Comparison of ENCODE assay signal across 14 mouse cellular contexts in the genomic region with DNA sequence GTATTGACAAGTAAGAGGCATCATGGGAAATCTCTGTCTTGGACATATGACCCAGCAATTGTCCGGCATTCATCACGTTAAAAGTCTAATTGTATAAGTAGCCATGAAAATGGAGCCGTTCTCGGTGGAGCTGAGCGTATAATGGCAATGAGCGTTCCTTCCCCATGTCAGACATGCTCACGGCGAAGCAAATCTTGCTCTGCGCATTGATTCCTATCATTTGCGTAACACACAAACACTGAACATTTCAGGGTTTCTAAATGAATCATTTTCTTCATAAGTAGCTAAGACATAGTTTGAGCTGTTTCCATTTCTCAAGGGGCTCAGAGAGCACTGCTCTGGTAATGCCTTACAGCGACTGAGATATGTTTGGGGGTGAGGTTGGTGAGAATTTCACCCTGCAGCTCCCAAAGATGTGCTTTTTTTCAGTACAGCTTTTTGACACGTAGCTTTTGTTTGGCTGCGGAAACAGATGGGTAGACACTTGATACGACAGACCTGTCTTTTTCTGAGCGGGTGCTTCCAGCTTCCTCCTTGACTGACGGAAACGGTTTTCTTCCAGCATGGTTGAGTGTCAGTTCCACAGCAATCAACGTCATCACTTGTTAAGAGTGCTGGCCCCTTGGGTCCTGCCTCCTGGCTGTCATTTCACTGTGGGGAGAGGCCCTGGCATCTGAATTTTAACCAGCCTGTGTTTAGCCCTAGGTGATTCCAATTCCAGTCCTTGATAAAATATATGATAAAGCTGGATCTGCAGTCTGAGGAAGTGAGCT.
DNase-seq lines count a peak whose midpoint lies in the region; ATAC-seq and TF ChIP-seq lines count a peak whose summit lies in the region.
"Had no signal": no experiment of that assay in that cellular context is flagged by ENCODE, and none has a peak within 500 bp of the region (broad histone marks: within the 10 kb centered on the region; RNA-seq: fewer than 3 reads in every experiment).

No protein-coding gene starts in this region.

- TF ChIP-seq CTCF in brain, embryonic 14.5 days (IDR thresholded peaks at IDR 0.05; ENCODE audit: borderline replicate concordance, extremely low read depth, insufficient read depth, insufficient read length), result no peak
- TF ChIP-seq CTCF in midbrain, postnatal 0 days (IDR thresholded peaks at IDR 0.05), result no peak

- H3K4me3 ChIP-seq in hindbrain, embryonic 11.5 days (ENCODE audit: low read depth, low read length), result no peak overlapping the region
- H3K4me3 ChIP-seq in midbrain, postnatal 0 days (ENCODE audit: low read depth, low read length), result no peak overlapping the region
- H3K4me3 ChIP-seq: embryonic facial prominence, embryonic 13.5 days; megakaryocyte, embryonic 14.5 days had no signal

- H3K9me3 ChIP-seq in hindbrain, embryonic 11.5 days (ENCODE audit: control insufficient read depth, low read length), result no peaks in the 10 kb centered on the region
- H3K9me3 ChIP-seq in midbrain, postnatal 0 days (ENCODE audit: low read length), result no peaks in the 10 kb centered on the region
- H3K9me3 ChIP-seq: embryonic facial prominence, embryonic 13.5 days; megakaryocyte, embryonic 14.5 days had no signal

- H3K9ac ChIP-seq in hindbrain, embryonic 11.5 days (ENCODE audit: low read depth, low read length), result no peak overlapping the region
- H3K9ac ChIP-seq in midbrain, postnatal 0 days (replicated peaks; ENCODE audit: low read length, poor library complexity, severe bottlenecking), result no peak overlapping the region
- H3K9ac ChIP-seq: embryonic facial prominence, embryonic 13.5 days had no signal

- H3K36me3 ChIP-seq in hindbrain, embryonic 11.5 days (ENCODE audit: control insufficient read depth, insufficient read depth, low read length), result no peaks in the 10 kb centered on the region
- H3K36me3 ChIP-seq in midbrain, postnatal 0 days (ENCODE audit: insufficient read depth, low read length), result no peaks in the 10 kb centered on the region
- H3K36me3 ChIP-seq: embryonic facial prominence, embryonic 13.5 days had no signal

- no peak for DNase-seq in frontal cortex, postnatal 36 days (ENCODE audit: low spot score in 2 of 2)
- peak; percentile 84 for DNase-seq in brain, embryonic 14.5 days (ENCODE audit: low read depth)
- DNase-seq in hindbrain, embryonic 11.5 days (ENCODE audit: low spot score), result peak; percentile 34
- DNase-seq in midbrain, postnatal 0 days (ENCODE audit: low spot score), result peak; percentile 34
- DNase-seq in right cerebral cortex, postnatal 10 days (ENCODE audit: low spot score in 2 of 2), result no peak
- no peak for DNase-seq in gastrocnemius, adult 8-10 months (ENCODE audit: low spot score in 2 of 2)
- DNase-seq: cerebellum, adult 11 months; lung, adult 2 months; thymus, adult 2 months had no signal

- no peak for TF ChIP-seq POLR2A in brain, embryonic 14.5 days (IDR thresholded peaks at IDR 0.05; ENCODE audit: borderline replicate concordance, extremely low read depth, insufficient read depth, insufficient read length, poor library complexity, severe bottlenecking)

- H3K27ac ChIP-seq in hindbrain, embryonic 11.5 days (ENCODE audit: low read depth, low read length), result peak overlapping the region; percentile 56
- no peak overlapping the region for H3K27ac ChIP-seq in midbrain, postnatal 0 days (ENCODE audit: low read depth, low read length)
- H3K27ac ChIP-seq: embryonic facial prominence, embryonic 13.5 days; kidney, postnatal 0 days had no signal

- peaks cover 6% of the 10 kb centered on the region; the same call in 1 of the 2 replicates for H3K4me1 ChIP-seq in hindbrain, embryonic 11.5 days (replicated peaks; ENCODE audit: control insufficient read depth, insufficient read depth, low read length)
- H3K4me1 ChIP-seq in midbrain, postnatal 0 days (ENCODE audit: insufficient read depth, low read length), result no peaks in the 10 kb centered on the region
- H3K4me1 ChIP-seq: embryonic facial prominence, embryonic 13.5 days; megakaryocyte, embryonic 14.5 days had no signal

- 60% methylated on average over 18 of the region's 18 CpGs for WGBS in hindbrain, embryonic 11.5 days
- WGBS in midbrain, postnatal 0 days, result 56% methylated on average over 18 of the region's 18 CpGs

- ATAC-seq in frontal cortex, adult (ENCODE audit: low TSS enrichment), result 0 out of 2 replicates have a peak, but pooled peaks have one; percentile 12
- peak; percentile 70 for ATAC-seq in hindbrain, embryonic 11.5 days (ENCODE audit: low FRiP score)
- ATAC-seq in midbrain, postnatal 0 days (ENCODE audit: low FRiP score), result no peak
- no peak for ATAC-seq in cerebellum, adult (ENCODE audit: insufficient number of reproducible peaks, low FRiP score, low TSS enrichment)

- no peaks in the 10 kb centered on the region for H3K27me3 ChIP-seq in hindbrain, embryonic 11.5 days (ENCODE audit: control insufficient read depth, insufficient read depth, low read length)
- no peaks in the 10 kb centered on the region for H3K27me3 ChIP-seq in midbrain, postnatal 0 days (ENCODE audit: insufficient read depth, low read length)
- H3K27me3 ChIP-seq: embryonic facial prominence, embryonic 13.5 days; megakaryocyte, embryonic 14.5 days had no signal

- H3K4me2 ChIP-seq in hindbrain, embryonic 11.5 days (replicated peaks; ENCODE audit: low read depth, low read length), result no peak overlapping the region
- H3K4me2 ChIP-seq in midbrain, postnatal 0 days (ENCODE audit: low read depth, low read length, poor library complexity, severe bottlenecking), result no peak overlapping the region
- H3K4me2 ChIP-seq: embryonic facial prominence, embryonic 13.5 days had no signal

Comparison
In these comparisons a context has a peak if more than half of its experiments do, and no peak if none do; other contexts are left out.
1. ATAC-seq: peak in frontal cortex, adult (single experiment) and hindbrain, embryonic 11.5 days (single experiment); none in midbrain, postnatal 0 days (single experiment) and cerebellum, adult (single experiment).
2. DNase-seq: peak in brain, embryonic 14.5 days (single experiment), hindbrain, embryonic 11.5 days (single experiment) and midbrain, postnatal 0 days (single experiment); none in frontal cortex, postnatal 36 days (0 of 2), right cerebral cortex, postnatal 10 days (0 of 2) and gastrocnemius, adult 8-10 months (0 of 2).